Mouse (Mus musculus): Measurements from ENCODE around the gene Mrpl53. TPM values are rescaled to one million over a fixed set of nuclear protein-coding genes. Genes with fewer than 3 reads are reported as not detected.

The Mrpl53 gene
- total and polyA plus RNA-seq, 3 experiments = 52.2 to 74.0 (median 55.5) TPM

GRCm38 (mm10) chr6:83086121-83087035 is 22.5 kb upstream of the Mrpl53 start, which contains the start of gene Lbx2:
Gene Lbx2, plus strand, starts transcription at chr6:83086367.
- H3K79me2 ChIP-seq (replicated peaks; ENCODE audit: control insufficient read depth, extremely low read depth, insufficient read depth, poor library complexity, severe bottlenecking) = no peaks in the 10 kb centered on the region
- dilution Hi-C loops (cut with MboI; ENCODE audit: extremely low pct_ligation_motif_present, extremely low pct_unique_long_range_greater_than_20kb, low sequenced_read_pairs) (no loop called here), in situ Hi-C loops (cut with MboI; ENCODE audit: low pct_ligation_motif_present, low pct_unique_long_range_greater_than_20kb, low sequenced_read_pairs) (no loop called here)
- no peak within 1 kb of the TSS for H3K27ac ChIP-seq (ENCODE audit: insufficient read depth, low read depth)
- H3K4me3 ChIP-seq (replicated peaks in 1 of 3; ENCODE audit: low read depth in 2 of 3, low read length in 2 of 3, poor library complexity in 1 of 3) = no peak within 1 kb of the TSS
- TF ChIP-seq ZKSCAN1 (IDR thresholded peaks at IDR 0.05; ENCODE audit: borderline replicate concordance, low read depth, low read length) = no peak
- no peak for TF ChIP-seq EP300 (IDR thresholded peaks at IDR 0.05; ENCODE audit: low read length)
- no peak for TF ChIP-seq MAX (IDR thresholded peaks at IDR 0.05; ENCODE audit: low read length)
- no peak for TF ChIP-seq ZMIZ1 (IDR thresholded peaks at IDR 0.05; ENCODE audit: low read depth, low read length)
- TF ChIP-seq RCOR1 (conservative IDR thresholded peaks at IDR 0.05; ENCODE audit: low read depth, low read length) = no peak
- no peak for TF ChIP-seq POLR2A (IDR thresholded peaks at IDR 0.05; ENCODE audit: low read depth, low read length)
- no peak for TF ChIP-seq MYC (IDR thresholded peaks at IDR 0.05; ENCODE audit: low read depth, low read length)
- TF ChIP-seq POLR2AphosphoS2 (IDR thresholded peaks at IDR 0.05; ENCODE audit: low read depth, low read length) = no peak
- no peak for TF ChIP-seq MXI1 (IDR thresholded peaks at IDR 0.05; ENCODE audit: low read depth, low read length)
- TF ChIP-seq HCFC1 (IDR thresholded peaks at IDR 0.05; ENCODE audit: low read depth, low read length) = no peak
- TF ChIP-seq MEF2A (IDR thresholded peaks at IDR 0.05; ENCODE audit: borderline replicate concordance, low read depth, low read length) = no peak
- TF ChIP-seq USF2 (conservative IDR thresholded peaks at IDR 0.05; ENCODE audit: low read depth, low read length) = no peak
- DNase-seq (ENCODE audit: extremely low read depth) = no peak
- H3K4me1 ChIP-seq (ENCODE audit: control insufficient read depth in 1 of 2, insufficient read depth in 2 of 2) = peaks cover 4 to 8% of the 10 kb centered on the region in 2 experiments; a peak in 3 of 4 replicates
- H3K9ac ChIP-seq (ENCODE audit: insufficient read depth, low read depth) = no peak within 1 kb of the TSS
- no peaks in the 10 kb centered on the region for H3K27me3 ChIP-seq (replicated peaks)
- H3K9me3 ChIP-seq (replicated peaks; ENCODE audit: low read length) = no peaks in the 10 kb centered on the region
- peaks cover 3 to 20% of the 10 kb centered on the region in 2 experiments for H3K36me3 ChIP-seq (replicated peaks in 1 of 2; ENCODE audit: control insufficient read depth in 1 of 2, insufficient read depth in 1 of 2, low read length in 1 of 2)
- H3K4me2 ChIP-seq (ENCODE audit: insufficient read depth, low read depth, poor library complexity, severe bottlenecking) = no peak within 1 kb of the TSS

- Histone ChIP-seq H3K27me3 (replicated peaks) (no peaks in the 10 kb centered on the region), H3K36me3 (replicated peaks in 1 of 2; ENCODE audit: control insufficient read depth in 1 of 2, insufficient read depth in 1 of 2, low read length in 1 of 2) (peaks cover 2 to 13% of the 10 kb centered on the region in 2 experiments), H3K4me2 (ENCODE audit: insufficient read depth, low read depth, poor library complexity, severe bottlenecking) (no peak overlapping the region), H3K79me2 (replicated peaks; ENCODE audit: control insufficient read depth, extremely low read depth, insufficient read depth, poor library complexity, severe bottlenecking) (no peaks in the 10 kb centered on the region), H3K4me3 (replicated peaks in 1 of 3; ENCODE audit: low read depth in 2 of 3, low read length in 2 of 3, poor library complexity in 1 of 3) (no peak overlapping the region), H3K9me3 (replicated peaks; ENCODE audit: low read length) (no peaks in the 10 kb centered on the region), H3K4me1 (ENCODE audit: control insufficient read depth in 1 of 2, insufficient read depth in 2 of 2) (peaks cover 4 to 8% of the 10 kb centered on the region in 2 experiments; a peak in 3 of 4 replicates), H3K9ac (ENCODE audit: insufficient read depth, low read depth) (no peak overlapping the region), H3K27ac (ENCODE audit: insufficient read depth, low read depth) (no peak overlapping the region)
- in situ Hi-C loops (cut with MboI; ENCODE audit: low pct_ligation_motif_present, low pct_unique_long_range_greater_than_20kb, low sequenced_read_pairs) = no loop called here
- TF ChIP-seq MYC (IDR thresholded peaks at IDR 0.05; ENCODE audit: low read depth, low read length) (no peak), UBTF (IDR thresholded peaks at IDR 0.05; ENCODE audit: low read depth, low read length) (no peak), MAZ (IDR thresholded peaks at IDR 0.05; ENCODE audit: low read depth, low read length) (no peak), ZC3H11A (IDR thresholded peaks at IDR 0.05; ENCODE audit: low read depth, low read length) (no peak), USF1 (IDR thresholded peaks at IDR 0.05; ENCODE audit: low read depth, low read length) (no peak)
- no peak for DNase-seq (ENCODE audit: extremely low read depth)
- dilution Hi-C loops (cut with MboI; ENCODE audit: extremely low pct_ligation_motif_present, extremely low pct_unique_long_range_greater_than_20kb, low sequenced_read_pairs) = no loop called here
Measured at GRCm38 (mm10) chr6:83087205-83087925, 21.5 kb upstream of the Mrpl53 start.

All from CH12.LX (cell line).